In the genomic region with DNA sequence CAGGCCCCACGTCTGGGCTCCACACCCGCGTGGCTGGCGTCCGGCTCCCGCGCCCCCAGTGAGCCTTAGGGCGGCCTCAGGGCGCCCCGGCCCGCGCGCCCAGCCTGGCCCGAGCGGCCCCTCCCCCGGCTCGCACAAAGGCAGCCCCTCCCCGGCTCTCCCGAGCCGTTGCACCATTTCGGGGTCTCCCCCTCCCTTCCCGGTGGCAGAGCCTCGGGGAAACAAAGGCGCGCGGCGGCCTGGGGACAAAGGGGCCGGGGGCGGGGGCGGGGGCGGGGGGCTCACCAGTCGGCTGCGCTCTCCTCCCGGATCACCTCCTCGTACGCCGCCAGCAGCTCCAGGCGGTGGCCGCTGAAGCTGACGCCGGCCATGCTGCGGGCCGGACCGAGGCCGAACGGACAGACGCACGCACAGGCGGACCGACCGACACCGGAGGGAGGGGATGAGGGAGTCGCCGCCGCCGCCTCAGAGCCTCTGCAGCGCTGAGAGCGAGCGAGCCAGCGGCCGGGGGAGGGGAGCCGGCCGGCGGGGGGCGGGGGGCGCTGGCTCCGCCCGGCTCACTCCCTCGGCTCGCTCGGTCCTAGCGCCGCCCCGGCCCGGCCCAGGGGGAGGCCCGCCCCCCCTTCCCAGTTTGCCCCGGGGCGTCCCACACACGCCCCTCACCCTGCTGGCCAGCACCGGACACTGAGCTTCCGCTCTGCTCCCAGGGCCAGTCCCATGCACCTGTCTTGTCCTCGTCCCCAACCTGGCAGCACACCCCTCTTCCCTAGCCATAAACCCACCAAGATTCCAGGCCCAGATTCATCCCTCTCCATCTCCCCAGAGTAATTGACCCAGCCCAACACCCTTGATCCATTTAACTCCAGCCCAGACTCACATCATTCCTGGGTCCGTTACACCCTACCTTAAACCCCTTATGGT, we compare ENCODE assay signal across 8 mouse cellular contexts. TPM values are rescaled to one million over a fixed set of nuclear protein-coding genes. Genes with fewer than 3 reads are reported as not detected.
A peak's percentile ranks its signal among the peaks of the same experiment; 100 is the strongest.
DNase-seq lines count a peak whose midpoint lies in the region; ATAC-seq and TF ChIP-seq lines count a peak whose summit lies in the region.

Gene Dbn1 (minus strand): TSS at position 534 of the 921 bp plus-strand sequence.

- H3K36me3 ChIP-seq in spleen, adult 2 months (ENCODE audit: control insufficient read depth, insufficient read depth, low read length): no peaks in the 10 kb centered on the region
- peaks cover 6% of the 10 kb centered on the region; the same call in 1 of the 2 replicates for H3K36me3 ChIP-seq in heart, embryonic 10.5 days
- H3K36me3 ChIP-seq in lung, embryonic 15.5 days: no peaks in the 10 kb centered on the region

- WGBS in spleen, adult 2 months: 3% methylated on average over 76 of the region's 83 CpGs
- WGBS in heart, embryonic 10.5 days: under 1% methylated on average over 67 of the region's 83 CpGs
- WGBS in lung, embryonic 15.5 days: 2% methylated on average over 67 of the region's 83 CpGs

- TF ChIP-seq CTCF in spleen, adult 2 months (IDR thresholded peaks at IDR 0.05; ENCODE audit: extremely low read depth, insufficient read depth, insufficient read length, insufficient replicate concordance): no peak
- TF ChIP-seq CTCF in brain, embryonic 14.5 days (IDR thresholded peaks at IDR 0.05; ENCODE audit: borderline replicate concordance, extremely low read depth, insufficient read depth, insufficient read length): no peak

- peak within 1 kb of the TSS; percentile 53; the same call in 1 of the 2 replicates for H3K4me3 ChIP-seq in spleen, adult 2 months (ENCODE audit: extremely low read depth, insufficient read depth, insufficient read length)
- H3K4me3 ChIP-seq in heart, embryonic 10.5 days: peak within 1 kb of the TSS; percentile 95
- peak within 1 kb of the TSS; percentile 97 for H3K4me3 ChIP-seq in lung, embryonic 15.5 days

- TF ChIP-seq POLR2A in spleen, adult 2 months (IDR thresholded peaks at IDR 0.05; ENCODE audit: low read depth, low read length): no peak
- TF ChIP-seq POLR2A in brain, embryonic 14.5 days (IDR thresholded peaks at IDR 0.05; ENCODE audit: borderline replicate concordance, extremely low read depth, insufficient read depth, insufficient read length, poor library complexity, severe bottlenecking): peak; percentile 85

- no peak within 1 kb of the TSS for H3K27ac ChIP-seq in spleen, adult 2 months (ENCODE audit: insufficient read depth, low read length)
- H3K27ac ChIP-seq in heart, embryonic 10.5 days: peak within 1 kb of the TSS; percentile 96
- H3K27ac ChIP-seq in lung, embryonic 15.5 days: peak within 1 kb of the TSS; percentile 87

- peaks cover 19% of the 10 kb centered on the region for H3K27me3 ChIP-seq in spleen, adult 2 months (ENCODE audit: control insufficient read depth, insufficient read depth, low read length)
- H3K27me3 ChIP-seq in heart, embryonic 10.5 days (ENCODE audit: insufficient read depth, poor library complexity, severe bottlenecking): peaks cover 90% of the 10 kb centered on the region
- H3K27me3 ChIP-seq in lung, embryonic 15.5 days: peaks cover 9% of the 10 kb centered on the region; the same call in 1 of the 2 replicates

- no peak for DNase-seq in spleen, adult 2 months (ENCODE audit: low read depth in 1 of 2, low spot score in 2 of 2)
- DNase-seq in spleen, postnatal 4 days (ENCODE audit: low spot score in 2 of 2): no peak
- peak; percentile 86 for DNase-seq in brain, embryonic 14.5 days (ENCODE audit: low read depth)
- DNase-seq in heart, embryonic 10.5 days (ENCODE audit: low spot score): no peak
- peak; percentile 78 for DNase-seq in kidney, postnatal 14 days
- DNase-seq in right cerebral cortex, postnatal 14 days: peak; percentile 75
- DNase-seq in spleen, adult 12 weeks (ENCODE audit: low spot score): no peak

- H3K4me1 ChIP-seq in spleen, adult 2 months (ENCODE audit: control insufficient read depth, insufficient read depth, insufficient read length): peaks cover 10% of the 10 kb centered on the region
- H3K4me1 ChIP-seq in heart, embryonic 10.5 days: peaks cover 53% of the 10 kb centered on the region
- H3K4me1 ChIP-seq in lung, embryonic 15.5 days: peaks cover 44% of the 10 kb centered on the region

- peak; percentile 80 for ATAC-seq in lung, embryonic 15.5 days (ENCODE audit: borderline replicate concordance, extremely low read depth, low FRiP score, low TSS enrichment)

- H3K9me3 ChIP-seq in heart, embryonic 10.5 days: no peaks in the 10 kb centered on the region
- H3K9me3 ChIP-seq in lung, embryonic 15.5 days: no peaks in the 10 kb centered on the region

- peak within 1 kb of the TSS; percentile 93 for H3K4me2 ChIP-seq in lung, embryonic 15.5 days

- H3K9ac ChIP-seq in lung, embryonic 15.5 days: peak within 1 kb of the TSS; percentile 95

RNA-seq across cellular contexts. Expression of gene Dbn1, which starts in this region (rescaled TPM):
- 12.8 and 14.2 TPM in 2 replicates for polyA plus RNA-seq in spleen, adult 2 months (2012; rRNA removed)
- 809 and 867 TPM in 2 replicates for polyA plus RNA-seq in brain, embryonic 14.5 days (2012; rRNA removed)
- polyA plus RNA-seq in heart, embryonic 10.5 days (2016; fragmentation: Nextera tagmentation; extraction: Ambion mirVana): 101 and 166 TPM in 2 replicates
- polyA plus RNA-seq in lung, embryonic 15.5 days (2015; fragmentation: Nextera tagmentation; extraction: Ambion mirVana): 124 and 132 TPM in 2 replicates

Comparison
In these comparisons a context has a peak if more than half of its experiments do, and no peak if none do; other contexts are left out.
1. DNase-seq: peak in brain, embryonic 14.5 days (single experiment), kidney, postnatal 14 days (single experiment) and right cerebral cortex, postnatal 14 days (single experiment); none in spleen, adult 2 months (0 of 2), spleen, postnatal 4 days (0 of 2), heart, embryonic 10.5 days (single experiment) and spleen, adult 12 weeks (single experiment).
2. Peak in every context shown above with its lines, with median percentiles within 50 percentile points of each other: H3K4me3 ChIP-seq.